Mouse (Mus musculus) spleen, adult 2 months (tissue): ENCODE measurements at regions not wholly inside any gene's neighbourhood (a gene's known extent, or its start where the extent isn't known, plus 50 kb on each side); places are given as distances from the start of the nearest gene placed in this dataset.

Experiments used
- CTCF ChIP-seq: fragments of 200-500 bp; IDR thresholded peaks from 2 replicates; pipeline ENCODE4 v1.5.1; 2011; ENCODE audit warnings: mild to moderate bottlenecking, inconsistent platforms; ENCODE audit not compliant: insufficient read depth, insufficient read length, insufficient replicate concordance; ENCODE audit errors: extremely low read depth
- POLR2A ChIP-seq: fragments of 200-500 bp; IDR thresholded peaks from 2 replicates; pipeline ENCODE4 v1.6.1; 2011; ENCODE audit warnings: low read depth, low read length, inconsistent platforms

- TF ChIP-seq CTCF: no peak
- TF ChIP-seq POLR2A: no peak
Observed at GRCm38 (mm10) chr11:64273726-64274125, 161.4 kb upstream of the Hs3st3a1 start.
